Mouse (Mus musculus): ENCODE measurements around the gene Dnajb12. TPM values are rescaled to one million over a fixed set of nuclear protein-coding genes. Genes with fewer than 3 reads are reported as not detected.
A peak's percentile ranks its signal among the peaks of the same experiment; 100 is the strongest.

The Dnajb12 gene
- polyA plus RNA-seq, 1 experiment from 2014 or later: 36.0 TPM

DNA sequence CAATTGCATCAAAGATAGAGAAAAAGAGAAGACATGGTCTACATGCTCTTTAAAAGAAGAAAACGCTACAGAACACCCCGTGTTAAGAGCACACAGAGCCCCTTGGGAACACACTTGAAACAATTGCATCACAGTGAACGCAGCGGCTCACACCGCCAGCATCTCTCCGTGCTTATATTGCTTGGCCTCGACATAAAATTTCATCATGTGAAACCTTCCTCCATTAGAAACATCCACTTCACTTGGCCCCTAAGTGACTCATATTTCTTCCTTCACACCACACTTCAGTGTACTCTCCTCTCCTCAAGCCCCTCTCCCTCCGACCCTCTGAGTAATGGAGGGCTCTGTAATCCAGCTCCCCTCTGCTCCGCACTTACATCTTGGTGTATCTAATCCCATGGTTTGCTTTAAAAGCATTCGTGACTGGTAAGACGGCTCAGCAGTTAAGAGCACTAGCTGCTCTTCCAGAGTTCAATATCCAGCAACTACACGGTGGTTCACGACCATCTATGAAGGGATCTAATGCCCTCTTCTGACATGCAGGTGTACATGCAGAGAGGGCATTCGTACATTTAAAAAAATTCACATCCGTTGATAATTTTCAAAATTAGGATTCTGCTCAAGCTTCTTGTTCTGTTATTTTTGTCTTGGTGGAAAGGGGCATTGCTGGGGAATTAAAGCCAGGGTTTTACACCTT is 1.8 kb upstream of the Dnajb12 start:
- H3K9ac ChIP-seq (ENCODE audit: low read depth, low read length): no peak overlapping the region
- H3K27ac ChIP-seq (ENCODE audit: low read depth, low read length): no peak overlapping the region
- H3K4me3 ChIP-seq (ENCODE audit: low read length): no peak overlapping the region
- H3K4me2 ChIP-seq (replicated peaks; ENCODE audit: low read depth, low read length): no peak overlapping the region
- no peak for ATAC-seq (ENCODE audit: low FRiP score, low TSS enrichment)
- H3K27me3 ChIP-seq (ENCODE audit: control insufficient read depth, insufficient read depth, low read length): no peaks in the 10 kb centered on the region
- H3K36me3 ChIP-seq (ENCODE audit: control insufficient read depth, insufficient read depth, low read length): no peaks in the 10 kb centered on the region
- WGBS: 75% methylated on average over 15 of the region's 15 CpGs
- H3K9me3 ChIP-seq (ENCODE audit: control insufficient read depth, low read length): no peaks in the 10 kb centered on the region
- H3K4me1 ChIP-seq (ENCODE audit: control insufficient read depth, insufficient read depth, low read length): peaks cover 10% of the 10 kb centered on the region

DNA sequence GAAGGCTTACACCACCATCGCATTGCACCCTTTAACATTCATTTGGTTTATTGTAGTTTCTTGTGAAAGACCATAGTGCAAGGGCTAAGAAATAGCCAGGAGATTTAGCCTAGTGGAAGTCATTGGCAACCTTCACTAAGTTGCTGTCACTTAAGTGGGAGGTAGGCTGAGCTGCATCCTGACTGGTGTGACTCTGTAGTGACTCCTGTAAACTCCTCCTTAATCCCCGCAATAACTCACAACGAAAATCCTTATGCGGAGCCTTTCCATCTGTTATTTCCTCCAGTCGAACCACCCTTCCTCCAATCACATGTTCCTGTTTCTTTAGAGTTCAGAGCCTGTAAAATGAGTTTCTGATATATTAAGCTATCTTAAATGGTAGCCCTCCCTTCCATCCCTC is 533 bp upstream of the Dnajb12 start:
- no peaks in the 10 kb centered on the region for H3K27me3 ChIP-seq (ENCODE audit: control insufficient read depth, insufficient read depth, low read length)
- peak overlapping the region; percentile 89; the same call in 1 of the 2 replicates for H3K9ac ChIP-seq (ENCODE audit: low read depth, low read length)
- peak overlapping the region; percentile 90 for H3K4me2 ChIP-seq (replicated peaks; ENCODE audit: low read depth, low read length)
- whole genome bisulfite sequencing: 18% methylated on average over 5 of the region's 5 CpGs
- peaks cover 10% of the 10 kb centered on the region for H3K4me1 ChIP-seq (ENCODE audit: control insufficient read depth, insufficient read depth, low read length)
- ATAC-seq (ENCODE audit: low FRiP score, low TSS enrichment): no peak
- H3K4me3 ChIP-seq (ENCODE audit: low read length): peak overlapping the region; percentile 73
- H3K27ac ChIP-seq (ENCODE audit: low read depth, low read length): peak overlapping the region; percentile 99
- no peaks in the 10 kb centered on the region for H3K9me3 ChIP-seq (ENCODE audit: control insufficient read depth, low read length)
- no peaks in the 10 kb centered on the region; the same call in 1 of the 2 replicates for H3K36me3 ChIP-seq (ENCODE audit: control insufficient read depth, insufficient read depth, low read length)

GRCm38 (mm10) chr10:59880029-59880386 is 652 bp downstream of the Dnajb12 start:
- no peak; the same call in 1 of the 2 replicates for ATAC-seq (ENCODE audit: low FRiP score, low TSS enrichment)
- under 1% methylated on average over 13 of the region's 13 CpGs for WGBS
- H3K27me3 ChIP-seq (ENCODE audit: control insufficient read depth, insufficient read depth, low read length): no peaks in the 10 kb centered on the region
- no peaks in the 10 kb centered on the region; the same call in 1 of the 2 replicates for H3K36me3 ChIP-seq (ENCODE audit: control insufficient read depth, insufficient read depth, low read length)
- H3K4me3 ChIP-seq (ENCODE audit: low read length): peak overlapping the region; percentile 73
- H3K27ac ChIP-seq (ENCODE audit: low read depth, low read length): peak overlapping the region; percentile 99
- H3K9me3 ChIP-seq (ENCODE audit: control insufficient read depth, low read length): no peaks in the 10 kb centered on the region
- peaks cover 10% of the 10 kb centered on the region for H3K4me1 ChIP-seq (ENCODE audit: control insufficient read depth, insufficient read depth, low read length)
- peak overlapping the region; percentile 89 for H3K9ac ChIP-seq (ENCODE audit: low read depth, low read length)
- peak overlapping the region; percentile 90 for H3K4me2 ChIP-seq (replicated peaks; ENCODE audit: low read depth, low read length)

GRCm38 (mm10) chr10:59880837-59881236 is 1.5 kb downstream of the Dnajb12 start:
- H3K4me1 ChIP-seq (ENCODE audit: control insufficient read depth, insufficient read depth, low read length): peaks cover 10% of the 10 kb centered on the region
- no peaks in the 10 kb centered on the region for H3K9me3 ChIP-seq (ENCODE audit: control insufficient read depth, low read length)
- 90% methylated on average over 7 of the region's 7 CpGs for WGBS
- H3K27me3 ChIP-seq (ENCODE audit: control insufficient read depth, insufficient read depth, low read length): no peaks in the 10 kb centered on the region
- H3K4me2 ChIP-seq (replicated peaks; ENCODE audit: low read depth, low read length): peak overlapping the region; percentile 90
- H3K9ac ChIP-seq (ENCODE audit: low read depth, low read length): peak overlapping the region; percentile 89; the same call in 1 of the 2 replicates
- no peak overlapping the region for H3K27ac ChIP-seq (ENCODE audit: low read depth, low read length)
- ATAC-seq (ENCODE audit: low FRiP score, low TSS enrichment): no peak
- H3K4me3 ChIP-seq (ENCODE audit: low read length): peak overlapping the region; percentile 73
- peaks cover 3% of the 10 kb centered on the region; the same call in 1 of the 2 replicates for H3K36me3 ChIP-seq (ENCODE audit: control insufficient read depth, insufficient read depth, low read length)

DNA sequence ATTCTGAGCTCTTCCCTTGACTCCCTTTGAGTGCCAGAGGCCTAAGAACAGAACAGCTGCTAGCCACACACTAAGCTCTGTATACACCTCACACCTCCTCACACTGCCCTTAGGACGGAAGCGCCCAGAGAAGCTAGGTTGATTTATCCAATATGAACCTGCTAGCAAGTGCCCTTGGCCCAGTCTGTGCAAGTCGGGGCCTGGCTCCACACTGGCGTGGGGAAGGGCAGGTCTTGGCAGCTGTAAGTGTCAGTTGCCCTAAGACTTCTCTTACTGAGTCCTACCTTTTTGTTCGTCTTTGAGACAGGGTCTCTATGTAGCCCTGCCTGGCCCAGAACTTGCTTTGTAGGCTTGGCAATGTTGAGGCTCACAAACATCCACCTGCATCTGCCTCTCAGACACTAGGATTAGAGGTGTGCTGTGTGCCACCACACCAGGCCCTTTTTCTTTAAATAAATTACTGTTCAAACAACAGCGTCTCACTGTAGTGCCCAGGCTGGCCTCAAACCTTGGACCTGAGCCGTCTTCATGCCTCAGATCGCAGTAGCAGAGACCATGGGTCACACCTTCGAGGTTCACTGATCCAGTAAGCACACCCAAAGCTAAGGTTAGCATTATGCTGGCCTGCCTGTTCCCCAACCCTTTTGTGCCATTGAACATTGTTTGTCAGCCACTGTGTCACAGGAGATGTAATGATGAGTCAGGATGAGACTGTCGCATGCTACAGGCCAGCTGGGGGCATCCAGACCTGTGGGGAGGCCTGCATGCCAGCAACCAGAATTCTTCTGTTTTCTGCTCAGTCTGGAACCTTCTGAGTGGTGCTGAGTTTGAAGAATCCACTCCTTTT is 5.2 kb downstream of the Dnajb12 start:
- Histone ChIP-seq H3K36me3 (ENCODE audit: control insufficient read depth, insufficient read depth, low read length) (peaks cover 7% of the 10 kb centered on the region; the same call in 1 of the 2 replicates), H3K4me2 (replicated peaks; ENCODE audit: low read depth, low read length) (no peak overlapping the region), H3K9me3 (ENCODE audit: control insufficient read depth, low read length) (no peaks in the 10 kb centered on the region), H3K27ac (ENCODE audit: low read depth, low read length) (no peak overlapping the region), H3K27me3 (ENCODE audit: control insufficient read depth, insufficient read depth, low read length) (no peaks in the 10 kb centered on the region), H3K4me3 (ENCODE audit: low read length) (no peak overlapping the region), H3K9ac (ENCODE audit: low read depth, low read length) (no peak overlapping the region), H3K4me1 (ENCODE audit: control insufficient read depth, insufficient read depth, low read length) (peaks cover 10% of the 10 kb centered on the region)
- 88% methylated on average over 10 of the region's 10 CpGs for WGBS
- ATAC-seq (ENCODE audit: low FRiP score, low TSS enrichment): no peak

DNA sequence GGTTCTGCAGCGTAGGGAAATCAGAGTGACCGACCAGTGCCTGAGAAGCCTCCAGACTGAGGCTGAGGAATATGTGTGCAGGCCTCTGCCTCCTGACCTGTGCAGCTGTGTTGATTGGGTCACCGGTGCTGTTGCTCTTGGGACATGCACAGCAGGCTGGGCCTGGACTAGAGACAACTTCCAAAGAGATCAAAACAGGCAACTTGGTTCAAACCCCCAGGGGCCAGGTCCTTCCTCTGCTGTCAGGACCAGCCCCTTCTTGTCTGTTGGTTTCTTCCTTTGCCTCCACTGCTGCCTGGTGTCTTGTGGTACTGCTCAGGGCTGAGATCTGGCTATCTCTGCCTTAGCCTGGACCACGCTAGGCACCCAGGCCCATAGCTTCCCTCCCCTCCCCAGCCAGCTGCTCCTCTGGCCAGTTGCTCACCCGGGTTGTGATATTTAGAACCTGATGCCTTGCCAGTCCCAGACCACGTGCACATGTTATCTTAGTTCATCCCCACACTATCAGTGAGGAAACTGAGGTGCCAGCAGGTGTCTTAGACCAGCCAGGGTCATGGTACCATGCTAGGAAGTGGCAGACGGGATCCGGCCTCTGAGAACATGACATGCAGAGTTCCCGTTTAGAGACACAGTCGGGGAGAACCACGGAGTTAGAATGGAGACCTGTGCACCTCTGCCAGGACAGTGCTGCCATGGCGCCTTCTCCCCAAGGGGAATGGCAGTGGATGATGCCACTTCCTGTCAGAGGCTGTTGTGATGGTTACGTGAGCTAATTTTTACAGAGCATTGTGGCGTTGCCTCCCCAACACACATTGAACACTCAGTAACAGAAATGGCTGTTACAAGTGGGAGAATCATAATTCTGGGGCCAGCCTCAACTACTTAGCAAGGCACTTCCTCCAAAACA is 6.1 kb downstream of the Dnajb12 start:
- Histone ChIP-seq H3K9ac (ENCODE audit: low read depth, low read length) (no peak overlapping the region), H3K9me3 (ENCODE audit: control insufficient read depth, low read length) (no peaks in the 10 kb centered on the region), H3K4me1 (ENCODE audit: control insufficient read depth, insufficient read depth, low read length) (peaks cover 8% of the 10 kb centered on the region), H3K27me3 (ENCODE audit: control insufficient read depth, insufficient read depth, low read length) (no peaks in the 10 kb centered on the region), H3K27ac (ENCODE audit: low read depth, low read length) (no peak overlapping the region), H3K4me2 (replicated peaks; ENCODE audit: low read depth, low read length) (no peak overlapping the region), H3K4me3 (ENCODE audit: low read length) (no peak overlapping the region), H3K36me3 (ENCODE audit: control insufficient read depth, insufficient read depth, low read length) (peaks cover 13% of the 10 kb centered on the region; the same call in 1 of the 2 replicates)
- ATAC-seq (ENCODE audit: low FRiP score, low TSS enrichment): no peak
- WGBS: 89% methylated on average over 14 of the region's 14 CpGs

DNA sequence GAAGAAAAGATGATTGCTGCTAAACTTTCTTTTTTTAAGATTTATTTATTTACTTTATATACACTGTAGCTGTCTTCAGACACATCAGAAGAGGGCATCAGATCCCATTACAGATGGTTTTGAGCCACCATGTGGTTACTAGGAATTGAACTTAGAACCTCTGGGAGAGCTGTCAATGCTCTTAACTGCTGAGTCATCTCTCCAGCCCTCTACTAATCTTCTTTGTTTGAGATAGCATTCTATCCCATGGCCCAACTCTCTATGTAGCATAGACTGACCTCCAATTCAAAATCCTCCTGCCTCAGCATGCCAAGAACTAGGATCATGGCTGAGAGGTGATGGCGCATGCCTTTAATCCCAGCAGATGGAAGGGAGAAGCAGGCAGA is 6.7 kb downstream of the Dnajb12 start:
- Histone ChIP-seq H3K9me3 (ENCODE audit: control insufficient read depth, low read length) (no peaks in the 10 kb centered on the region), H3K4me2 (replicated peaks; ENCODE audit: low read depth, low read length) (no peak overlapping the region), H3K4me3 (ENCODE audit: low read length) (no peak overlapping the region), H3K9ac (ENCODE audit: low read depth, low read length) (no peak overlapping the region), H3K27me3 (ENCODE audit: control insufficient read depth, insufficient read depth, low read length) (no peaks in the 10 kb centered on the region), H3K36me3 (ENCODE audit: control insufficient read depth, insufficient read depth, low read length) (peaks cover 19% of the 10 kb centered on the region; the same call in 1 of the 2 replicates), H3K27ac (ENCODE audit: low read depth, low read length) (no peak overlapping the region), H3K4me1 (ENCODE audit: control insufficient read depth, insufficient read depth, low read length) (peaks cover 2% of the 10 kb centered on the region; the same call in 1 of the 2 replicates)
- ATAC-seq (ENCODE audit: low FRiP score, low TSS enrichment): no peak
- 100% methylated on average over 1 of the region's 1 CpGs for WGBS

GRCm38 (mm10) chr10:59887432-59887831 is 8.1 kb downstream of the Dnajb12 start:
- Histone ChIP-seq H3K27ac (ENCODE audit: low read depth, low read length) (no peak overlapping the region), H3K4me2 (replicated peaks; ENCODE audit: low read depth, low read length) (no peak overlapping the region), H3K9me3 (ENCODE audit: control insufficient read depth, low read length) (no peaks in the 10 kb centered on the region), H3K4me3 (ENCODE audit: low read length) (no peak overlapping the region), H3K27me3 (ENCODE audit: control insufficient read depth, insufficient read depth, low read length) (no peaks in the 10 kb centered on the region), H3K36me3 (ENCODE audit: control insufficient read depth, insufficient read depth, low read length) (peaks cover 33% of the 10 kb centered on the region), H3K9ac (ENCODE audit: low read depth, low read length) (no peak overlapping the region), H3K4me1 (ENCODE audit: control insufficient read depth, insufficient read depth, low read length) (no peaks in the 10 kb centered on the region)
- 86% methylated on average over 5 of the region's 5 CpGs for WGBS
- no peak for ATAC-seq (ENCODE audit: low FRiP score, low TSS enrichment)

All from kidney, embryonic 14.5 days (tissue).